ENCODE assay signal across 29 mouse cellular contexts in the genomic region with DNA sequence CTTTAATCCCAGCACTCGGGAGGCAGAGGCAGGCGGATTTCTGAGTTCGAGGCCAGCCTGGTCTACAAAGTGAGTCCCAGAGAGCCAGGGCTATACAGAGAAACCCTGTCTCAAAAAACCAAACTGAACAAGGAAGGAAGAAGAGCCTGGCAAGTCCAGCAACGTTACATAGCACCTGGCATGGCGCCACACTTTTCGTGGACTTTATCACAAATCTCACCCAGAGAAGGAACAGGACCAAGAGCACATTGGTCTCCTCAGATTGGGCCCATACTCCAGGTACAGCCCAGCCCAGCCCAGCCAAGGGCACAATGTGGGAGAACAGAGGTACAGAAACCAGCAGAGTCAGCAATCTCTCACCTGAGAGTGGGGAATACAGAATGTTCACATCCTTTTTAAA. TPM values are rescaled to one million over a fixed set of nuclear protein-coding genes. Genes with fewer than 3 reads are reported as not detected.
DNase-seq lines count a peak whose midpoint lies in the region; ATAC-seq and TF ChIP-seq lines count a peak whose summit lies in the region.
"Had no signal": no experiment of that assay in that cellular context is flagged by ENCODE, and none has a peak within 500 bp of the region (broad histone marks: within the 10 kb centered on the region; RNA-seq: fewer than 3 reads in every experiment).

No protein-coding gene starts in this region.

- no peak overlapping the region for H3K4me3 ChIP-seq in liver, adult 2 months (ENCODE audit: insufficient read depth, low read depth, low read length)
- H3K4me3 ChIP-seq in liver, embryonic 11.5 days (ENCODE audit: low read depth, low read length): no peak overlapping the region
- H3K4me3 ChIP-seq: embryonic facial prominence, embryonic 12.5 days; forebrain, embryonic 10.5 days; forebrain, embryonic 15.5 days; heart, adult 2 months; heart, embryonic 13.5 days; hindbrain, embryonic 10.5 days; hindbrain, embryonic 15.5 days; limb, embryonic 13.5 days had no signal

- no peak overlapping the region for H3K27ac ChIP-seq in liver, adult 2 months (replicated peaks; ENCODE audit: insufficient read depth, low read depth, low read length)
- H3K27ac ChIP-seq in liver, embryonic 11.5 days (ENCODE audit: low read depth, low read length): no peak overlapping the region
- H3K27ac ChIP-seq: embryonic facial prominence, embryonic 12.5 days; forebrain, embryonic 10.5 days; forebrain, embryonic 15.5 days; heart, adult 2 months; heart, embryonic 13.5 days; hindbrain, embryonic 10.5 days; hindbrain, embryonic 15.5 days; limb, embryonic 13.5 days; liver, embryonic 14.5 days had no signal

- no peak overlapping the region for H3K4me2 ChIP-seq in liver, embryonic 11.5 days
- H3K4me2 ChIP-seq: embryonic facial prominence, embryonic 12.5 days; forebrain, embryonic 15.5 days; heart, embryonic 13.5 days; hindbrain, embryonic 15.5 days; limb, embryonic 13.5 days; lung, embryonic 14.5 days had no signal

- H3K27me3 ChIP-seq in liver, adult 2 months (ENCODE audit: control insufficient read depth, insufficient read depth, low read length): no peaks in the 10 kb centered on the region
- no peaks in the 10 kb centered on the region for H3K27me3 ChIP-seq in liver, embryonic 11.5 days (replicated peaks; ENCODE audit: control insufficient read depth, insufficient read depth, low read length)
- H3K27me3 ChIP-seq: embryonic facial prominence, embryonic 12.5 days; forebrain, embryonic 15.5 days; heart, embryonic 13.5 days; hindbrain, embryonic 15.5 days; limb, embryonic 13.5 days had no signal

- 60% methylated on average over 6 of the region's 6 CpGs for WGBS in liver, adult 2 months
- WGBS in liver, embryonic 11.5 days: 91% methylated on average over 6 of the region's 6 CpGs

- H3K4me1 ChIP-seq in liver, adult 2 months (ENCODE audit: control insufficient read depth, insufficient read depth, low read length): peaks cover 22% of the 10 kb centered on the region
- peaks cover 28% of the 10 kb centered on the region for H3K4me1 ChIP-seq in liver, embryonic 11.5 days (replicated peaks; ENCODE audit: control insufficient read depth, insufficient read depth, low read length)
- H3K4me1 ChIP-seq: embryonic facial prominence, embryonic 12.5 days; forebrain, embryonic 10.5 days; hindbrain, embryonic 10.5 days; limb, embryonic 13.5 days had no signal

- H3K79me2 ChIP-seq in liver, adult 2 months (ENCODE audit: control insufficient read depth, insufficient read depth, low read length): peaks cover 54% of the 10 kb centered on the region; the same call in 1 of the 2 replicates

- ATAC-seq in liver, embryonic 11.5 days (replicated peaks; ENCODE audit: low FRiP score): no peak
- ATAC-seq: forebrain, embryonic 15.5 days; inflammation-experienced regulatory T-cells, adult 6 months had no signal

- peaks cover 11% of the 10 kb centered on the region; the same call in 1 of the 2 replicates for H3K36me3 ChIP-seq in liver, adult 2 months (ENCODE audit: control insufficient read depth, insufficient read depth, low read length)
- peaks cover 5% of the 10 kb centered on the region for H3K36me3 ChIP-seq in liver, embryonic 11.5 days (ENCODE audit: control insufficient read depth, insufficient read depth, low read length)
- H3K36me3 ChIP-seq: embryonic facial prominence, embryonic 12.5 days had no signal

- TF ChIP-seq POLR2A in liver, adult 2 months (IDR thresholded peaks at IDR 0.05; ENCODE audit: extremely low read depth, insufficient read depth, low read length): no peak

- peak; percentile 40 for DNase-seq in adrenal gland, postnatal 10 days
- no peak for DNase-seq in adrenal gland, adult (ENCODE audit: inconsistent age in 2 of 2, low spot score in 1 of 2)
- DNase-seq in liver, adult 2 months (ENCODE audit: extremely low read depth, low read depth, low spot score): peak; percentile 76
- DNase-seq in liver, embryonic 11.5 days (ENCODE audit: low spot score): no peak
- DNase-seq in kidney, adult 8-10 months: peak; percentile 58 to 77
- peak; percentile 69 to 83 for DNase-seq in kidney, postnatal 36 days
- no peak for DNase-seq in embryo, embryonic 10 days (ENCODE audit: low spot score)
- no peak for DNase-seq in adrenal gland, adult 8-10 months
- DNase-seq: adrenal gland, adult 2 months; cerebellum, adult 11 months; cerebellum, adult 9-10 months; cerebellum, postnatal 36 days; embryo, embryonic 11 days; gastrocnemius, postnatal 25 days; heart, adult 2 months; heart, postnatal 10 days; lung, embryonic 14.5 days; lung, postnatal 14 days; midbrain, embryonic 14.5 days had no signal

- H3K9ac ChIP-seq in liver, adult 2 months (ENCODE audit: low read depth, low read length): no peak overlapping the region
- no peak overlapping the region for H3K9ac ChIP-seq in liver, embryonic 11.5 days (ENCODE audit: low read depth, low read length)
- H3K9ac ChIP-seq: embryonic facial prominence, embryonic 12.5 days; forebrain, embryonic 15.5 days; heart, embryonic 13.5 days; hindbrain, embryonic 15.5 days; limb, embryonic 13.5 days; liver, embryonic 14.5 days; lung, embryonic 14.5 days had no signal

- no peak for TF ChIP-seq CTCF in liver, adult 2 months (IDR thresholded peaks at IDR 0.05; ENCODE audit: low read depth, low read length)

- no peaks in the 10 kb centered on the region for H3K9me3 ChIP-seq in liver, embryonic 11.5 days (ENCODE audit: control insufficient read depth, low read length)
- H3K9me3 ChIP-seq: embryonic facial prominence, embryonic 12.5 days; forebrain, embryonic 10.5 days; forebrain, embryonic 15.5 days; G1E; heart, embryonic 13.5 days; hindbrain, embryonic 10.5 days; hindbrain, embryonic 15.5 days; limb, embryonic 13.5 days had no signal

RNA-seq across cellular contexts. Expression of gene Trappc10, which starts 10.7 kb away (rescaled TPM):
- total RNA-seq in adrenal gland, postnatal 10 days (2021): 10 to 100 TPM; 44.3 to 53.2 TPM
- 10.3 and 11.1 TPM in 2 replicates for total RNA-seq in liver, adult 2 months (2014; rRNA removed)
- polyA plus RNA-seq in liver, adult 2 months (2012; rRNA removed): 16.5 and 19.8 TPM in 2 replicates
- polyA plus RNA-seq in liver, embryonic 11.5 days (2014; fragmentation: Nextera tagmentation; extraction: Ambion mirVana): 13.3 and 14.3 TPM in 2 replicates
- 10 to 100 TPM; 59.1 to 66.4 (median 60.2) TPM for total RNA-seq in adrenal gland, adult 8-10 months (2022)

RNA-seq across cellular contexts. Expression of gene Pwp2, which starts 48.8 kb away (rescaled TPM):
- 10 to 100 TPM; 13.2 to 14.9 TPM for total RNA-seq in adrenal gland, postnatal 10 days (2021)
- total RNA-seq in liver, adult 2 months (2014; rRNA removed): 5.3 and 7.5 TPM in 2 replicates
- polyA plus RNA-seq in liver, adult 2 months (2012; rRNA removed): 7.8 and 9.3 TPM in 2 replicates
- 30.8 and 35.0 TPM in 2 replicates for polyA plus RNA-seq in liver, embryonic 11.5 days (2014; fragmentation: Nextera tagmentation; extraction: Ambion mirVana)
- total RNA-seq in adrenal gland, adult 8-10 months (2022): 10 to 100 TPM; 20.1 to 22.4 (median 21.3) TPM

Comparison
In these comparisons a context has a peak if more than half of its experiments do, and no peak if none do; other contexts are left out.
1. DNase-seq: peak in adrenal gland, postnatal 10 days (single experiment), liver, adult 2 months (single experiment), kidney, adult 8-10 months (2 of 2) and kidney, postnatal 36 days (2 of 2); none in adrenal gland, adult (0 of 2), liver, embryonic 11.5 days (single experiment), embryo, embryonic 10 days (single experiment) and adrenal gland, adult 8-10 months (single experiment).